Mouse (Mus musculus) midbrain, embryonic 14.5 days (tissue): ENCODE measurements around the gene Fgfr2. TPM values are rescaled to one million over a fixed set of nuclear protein-coding genes. Genes with fewer than 3 reads are reported as not detected.

Experiments used
- ATAC-seq: fragments of 200-750 bp; cut with Nextera tagmentation; 2 replicates; pipeline ENCODE4 v1.8.0; 2017; ENCODE audit warnings: moderate number of reproducible peaks, moderate library complexity; ENCODE audit not compliant: low FRiP score, low TSS enrichment
- DNase-seq: peaks from one replicate; pipeline ENCODE4 v3.0.0-alpha.2; 2015
- H3K27ac ChIP-seq: fragments of 300-500 bp; sonication (generic); replicated peaks from 2 replicates; pipeline ENCODE4 v1.5.1; 2014; ENCODE audit warnings: mild to moderate bottlenecking, low read depth, low read length, moderate library complexity
- H3K27me3 ChIP-seq: fragments of 300-500 bp; sonication (generic); 2 replicates; pipeline ENCODE4 v1.6.1; 2014; ENCODE audit warnings: low read length, control low read depth, mixed read lengths; ENCODE audit not compliant: control insufficient read depth, insufficient read depth
- H3K36me3 ChIP-seq: fragments of 300-500 bp; sonication (generic); 2 replicates; pipeline ENCODE4 v1.6.1; 2014; ENCODE audit warnings: low read length, control low read depth; ENCODE audit not compliant: control insufficient read depth, insufficient read depth
- H3K4me1 ChIP-seq: fragments of 300-500 bp; sonication (generic); 2 replicates; pipeline ENCODE4 v1.6.1; 2014; ENCODE audit warnings: mild to moderate bottlenecking, antibody characterized with exemption, low read length, control low read depth; ENCODE audit not compliant: control insufficient read depth, insufficient read depth
- H3K4me2 ChIP-seq: fragments of 300-500 bp; sonication (generic); 2 replicates; pipeline ENCODE4 v1.6.1; 2014; ENCODE audit warnings: mild to moderate bottlenecking, low read length, moderate library complexity
- H3K4me3 ChIP-seq: fragments of 300-500 bp; sonication (generic); replicated peaks from 2 replicates; pipeline ENCODE4 v1.5.1; 2014; ENCODE audit warnings: low read depth, low read length
- H3K9ac ChIP-seq: fragments of 300-500 bp; sonication (generic); replicated peaks from 2 replicates; pipeline ENCODE4 v1.6.1; 2014; ENCODE audit warnings: mild to moderate bottlenecking, low read length, moderate library complexity
- H3K9me3 ChIP-seq: fragments of 300-500 bp; sonication (generic); 2 replicates; pipeline ENCODE4 v1.6.1; 2016; ENCODE audit warnings: low read length, control low read depth, mixed read lengths; ENCODE audit not compliant: control insufficient read depth
- WGBS: fragments of 180-500 bp; shearing (Covaris S2); extraction: QIAGEN DNeasy Blood & Tissue Kit; methylation state at CpG from one replicate; pipeline ENCODE4 v1.1.7; 2014; 5-methylcytosine and 5-hydroxymethylcytosine counted together
- polyA plus RNA-seq: library from polyadenylated mRNA; unstranded; fragments of >200 nt; fragmentation: Nextera tagmentation; extraction: Ambion mirVana; gene quantifications from 2 replicates; pipeline ENCODE4 v1.2.1, GENCODE M21; 2014

The Fgfr2 gene
- polyA plus RNA-seq, 1 experiment from 2014 or later = 28.1 TPM

- peak within 1 kb of the TSS; percentile 90 for H3K9ac ChIP-seq
- H3K4me2 ChIP-seq = peak within 1 kb of the TSS; percentile 98
- peaks cover 16% of the 10 kb centered on the region; the same call in 1 of the 2 replicates for H3K4me1 ChIP-seq
- H3K36me3 ChIP-seq = no peaks in the 10 kb centered on the region
- H3K4me3 ChIP-seq = peak within 1 kb of the TSS; percentile 80
- no peaks in the 10 kb centered on the region for H3K27me3 ChIP-seq
- no peaks in the 10 kb centered on the region for H3K9me3 ChIP-seq
- ATAC-seq (peak; percentile 43), DNase-seq (peak; percentile 82)
- under 1% methylated on average over 34 of the region's 34 CpGs for WGBS
- peak within 1 kb of the TSS; percentile 82 for H3K27ac ChIP-seq
These were observed 806.1 kb downstream of the Fgfr2 start, which contains the start of gene Chst15 for GRCm38 (mm10) chr7:132317036-132317541. Gene Chst15, minus strand, starts transcription at chr7:132317228.

GRCm38 (mm10) chr7:132316101-132317035 is 806.8 kb downstream of the Fgfr2 start:
- Histone ChIP-seq H3K4me1 (peaks cover 16% of the 10 kb centered on the region; the same call in 1 of the 2 replicates), H3K27ac (peak overlapping the region; percentile 82), H3K27me3 (no peaks in the 10 kb centered on the region), H3K9me3 (no peaks in the 10 kb centered on the region), H3K4me2 (peak overlapping the region; percentile 98), H3K9ac (peak overlapping the region; percentile 90), H3K4me3 (peak overlapping the region; percentile 80), H3K36me3 (no peaks in the 10 kb centered on the region)
- DNase-seq (peak; percentile 81), ATAC-seq (peak; percentile 78)
- under 1% methylated on average over 78 of the region's 79 CpGs for WGBS

GRCm38 (mm10) chr7:132315149-132316091 is 807.7 kb downstream of the Fgfr2 start:
- peak; percentile 74 for ATAC-seq
- Histone ChIP-seq H3K36me3 (no peaks in the 10 kb centered on the region), H3K9ac (peak overlapping the region; percentile 90)

GRCm38 (mm10) chr7:132312396-132312795 is 810.8 kb downstream of the Fgfr2 start:
- H3K4me3 ChIP-seq = no peak overlapping the region
- no peak overlapping the region for H3K4me2 ChIP-seq

More at GRCm38 (mm10) chr7:132315149-132316091, 807.7 kb downstream of the Fgfr2 start:
- 1% methylated on average over 50 of the region's 51 CpGs for WGBS
- Histone ChIP-seq H3K4me2 (peak overlapping the region; percentile 98), H3K27me3 (no peaks in the 10 kb centered on the region), H3K27ac (peak overlapping the region; percentile 82), H3K4me3 (peak overlapping the region; percentile 80), H3K4me1 (peaks cover 16% of the 10 kb centered on the region; the same call in 1 of the 2 replicates), H3K9me3 (no peaks in the 10 kb centered on the region)
- DNase-seq = peak; percentile 91

GRCm38 (mm10) chr7:132308537-132309191 is 814.5 kb downstream of the Fgfr2 start:
- H3K27ac ChIP-seq = no peak overlapping the region
- no peak for ATAC-seq
- no peak for DNase-seq
- H3K9me3 ChIP-seq = no peaks in the 10 kb centered on the region
- no peak overlapping the region for H3K4me2 ChIP-seq
- H3K27me3 ChIP-seq = no peaks in the 10 kb centered on the region
- no peaks in the 10 kb centered on the region for H3K36me3 ChIP-seq
- no peak overlapping the region for H3K9ac ChIP-seq
- H3K4me3 ChIP-seq = no peak overlapping the region
- 0 out of 2 replicates have a peak, but pooled peaks cover 15% of the 10 kb centered on the region for H3K4me1 ChIP-seq
- 87% methylated on average over 5 of the region's 5 CpGs for WGBS

More at GRCm38 (mm10) chr7:132312396-132312795, 810.8 kb downstream of the Fgfr2 start:
- DNase-seq (no peak), ATAC-seq (no peak)
- H3K27ac ChIP-seq = no peak overlapping the region
- H3K9me3 ChIP-seq = no peaks in the 10 kb centered on the region
- no peaks in the 10 kb centered on the region for H3K36me3 ChIP-seq
- peaks cover 12% of the 10 kb centered on the region; the same call in 1 of the 2 replicates for H3K4me1 ChIP-seq
- H3K9ac ChIP-seq = no peak overlapping the region
- no peaks in the 10 kb centered on the region for H3K27me3 ChIP-seq
- 62% methylated on average over 8 of the region's 8 CpGs for WGBS

GRCm38 (mm10) chr7:132307722-132308271 is 815.4 kb downstream of the Fgfr2 start:
- Histone ChIP-seq H3K27ac (no peak overlapping the region), H3K9ac (no peak overlapping the region), H3K9me3 (no peaks in the 10 kb centered on the region), H3K4me2 (no peak overlapping the region), H3K27me3 (no peaks in the 10 kb centered on the region), H3K4me1 (0 out of 2 replicates have a peak, but pooled peaks cover 12% of the 10 kb centered on the region), H3K4me3 (no peak overlapping the region), H3K36me3 (no peaks in the 10 kb centered on the region)
- ATAC-seq (no peak), DNase-seq (no peak)
- WGBS = 84% methylated on average over 6 of the region's 6 CpGs

GRCm38 (mm10) chr7:132306671-132307412 is 816.3 kb downstream of the Fgfr2 start:
- ATAC-seq = no peak
- DNase-seq = no peak
- Histone ChIP-seq H3K27me3 (no peaks in the 10 kb centered on the region), H3K27ac (no peak overlapping the region), H3K4me1 (0 out of 2 replicates have a peak, but pooled peaks cover 12% of the 10 kb centered on the region), H3K9ac (no peak overlapping the region), H3K36me3 (no peaks in the 10 kb centered on the region), H3K9me3 (no peaks in the 10 kb centered on the region), H3K4me3 (no peak overlapping the region), H3K4me2 (no peak overlapping the region)
- WGBS = 96% methylated on average over 8 of the region's 8 CpGs
